Mouse (Mus musculus) adrenal gland, postnatal 4 days (tissue): Measurements from ENCODE around the gene Eddm3b. TPM values are rescaled to one million over a fixed set of nuclear protein-coding genes. Genes with fewer than 3 reads are reported as not detected.
"Not testable (repeated sequence)": the region's sequence is repeated elsewhere in the genome, so short reads cannot be mapped to it uniquely, and the experiment has no call there.

Source experiments
- DNase-seq, 2 experiments: peaks; one replicate each; pipeline ENCODE4 v3.0.0; 2021 to 2022; ENCODE audit warnings: low spot score in 2 of 2, mixed read lengths in 2 of 2
- total RNA-seq, 2 experiments: library from RNA; stranded (reverse); gene quantifications; 2 replicates each; pipeline ENCODE4 v1.2.3; 2021

Gene Eddm3b
- total RNA-seq, 2 experiments from 2014 or later: 0.28 TPM; not detected in 1

GRCm38 (mm10) chr14:51142568-51142967, 28.3 kb downstream of the Eddm3b start:
- DNase-seq: no peak

GRCm38 (mm10) chr14:51143287-51143686, 29.1 kb downstream of the Eddm3b start:
- no peak for DNase-seq

GRCm38 (mm10) chr14:51143937-51144336, 29.7 kb downstream of the Eddm3b start:
- DNase-seq: no peak

GRCm38 (mm10) chr14:51144451-51144850, 30.2 kb downstream of the Eddm3b start:
- no peak for DNase-seq

- no peak for DNase-seq
Measured at GRCm38 (mm10) chr14:51145521-51145920, 31.3 kb downstream of the Eddm3b start.

- DNase-seq: no peak
Measured at GRCm38 (mm10) chr14:51146685-51147084, 32.5 kb downstream of the Eddm3b start, which contains the start of gene Rnase1. TSS of gene Rnase1 (minus strand) at chr14:51146785.

GRCm38 (mm10) chr14:51148006-51148405, 33.8 kb downstream of the Eddm3b start:
- DNase-seq: no peak

- no peak for DNase-seq
Measured at GRCm38 (mm10) chr14:51149164-51149563, 34.9 kb downstream of the Eddm3b start.

- DNase-seq: no peak
Measured at GRCm38 (mm10) chr14:51150206-51150831, 36.1 kb downstream of the Eddm3b start.

GRCm38 (mm10) chr14:51152249-51152870, 38.1 kb downstream of the Eddm3b start:
- no peak for DNase-seq

GRCm38 (mm10) chr14:51156056-51156735, 42.0 kb downstream of the Eddm3b start:
- DNase-seq: no peak

- no peak for DNase-seq
Measured at GRCm38 (mm10) chr14:51156736-51157068, 42.5 kb downstream of the Eddm3b start.

GRCm38 (mm10) chr14:51157072-51157471, 42.8 kb downstream of the Eddm3b start:
- no peak for DNase-seq

- DNase-seq: not testable (repeated sequence)
Measured at GRCm38 (mm10) chr14:51161976-51162375, 47.8 kb downstream of the Eddm3b start, which contains the start of gene Rnase2b. TSS of gene Rnase2b (plus strand) at chr14:51162260.

GRCm38 (mm10) chr14:51163323-51163722, 49.1 kb downstream of the Eddm3b start:
- not testable (repeated sequence) for DNase-seq

- DNase-seq: no peak
Measured at GRCm38 (mm10) chr14:51165435-51165834, 51.2 kb downstream of the Eddm3b start.

GRCm38 (mm10) chr14:51166068-51166467, 51.8 kb downstream of the Eddm3b start:
- DNase-seq: no peak

Other genes with a start within 250 kb of the Eddm3b start
- 10 to 100 TPM; 19.1 to 20.6 TPM for gene Tep1, start 243.9 kb upstream of the Eddm3b start, total RNA-seq
- gene Klhl33, start 216.9 kb upstream of the Eddm3b start, total RNA-seq: 1 to 10 TPM; 1.4 to 1.7 TPM
- 10 to 100 TPM; 62.9 to 66.0 TPM for gene Osgep, start 189.5 kb upstream of the Eddm3b start, total RNA-seq
- gene Apex1, start 189.5 kb upstream of the Eddm3b start, total RNA-seq: 100 to 1,000 TPM; 100 to 106 TPM
- gene Pip4p1, start 183.6 kb upstream of the Eddm3b start, total RNA-seq: 10 to 100 TPM; 49.5 to 57.8 TPM
- gene Pnp, start 183.3 kb upstream of the Eddm3b start, total RNA-seq: 10 to 100 TPM; 36.8 to 39.4 TPM
- 10 to 100 TPM; 28.1 to 33.3 TPM for gene Gm49342, start 169.9 kb upstream of the Eddm3b start, total RNA-seq
- gene Pnp2, start 158.4 kb upstream of the Eddm3b start, total RNA-seq: 1 to 10 TPM; 1.4 to 2.5 TPM
- gene Rnase10, start 106.7 kb upstream of the Eddm3b start, total RNA-seq: under 1 TPM in 1 of 2 experiments, not detected in 1; 0.25 TPM
- gene Rnase9, start 72.6 kb upstream of the Eddm3b start, total RNA-seq: not detected
- gene Rnase11, start 64.3 kb upstream of the Eddm3b start, total RNA-seq: not detected
- gene Rnase12, start 56.8 kb upstream of the Eddm3b start, total RNA-seq: under 1 TPM in 1 of 2 experiments, not detected in 1; 0.64 TPM
- not detected for gene Olfr750, start 40.0 kb upstream of the Eddm3b start, total RNA-seq
- 10 to 100 TPM; 59.1 to 73.4 TPM for gene Rnase4, start 23.3 kb upstream of the Eddm3b start, total RNA-seq
- gene Ang, start 23.3 kb upstream of the Eddm3b start, total RNA-seq: 10 to 100 TPM in 1 of 2 experiments, 1 to 10 TPM in 1; 9.9 to 10.7 TPM
- 1 to 10 TPM in 1 of 2 experiments, under 1 TPM in 1; 0.84 to 1.6 TPM for gene Rnase6, start 9.5 kb downstream of the Eddm3b start, total RNA-seq
- gene Rnase1, start 32.4 kb downstream of the Eddm3b start, total RNA-seq: 100 to 1,000 TPM in 1 of 2 experiments, not detected in 1; 401 TPM
- not detected for gene Rnase2b, start 47.8 kb downstream of the Eddm3b start, total RNA-seq
- not detected for gene Ang2, start 84.7 kb downstream of the Eddm3b start, total RNA-seq
- gene Ear14, start 89.0 kb downstream of the Eddm3b start, total RNA-seq: not detected
- gene Rnase2a, start 141.7 kb downstream of the Eddm3b start, total RNA-seq: not detected
- gene Gm7247, start 247.3 kb downstream of the Eddm3b start, total RNA-seq: not detected